Mouse (Mus musculus): ENCODE measurements around the gene Ccdc61. TPM values are rescaled to one million over a fixed set of nuclear protein-coding genes. Genes with fewer than 3 reads are reported as not detected.

Ccdc61 gene
- polyA plus RNA-seq, 1 experiment from 2014 or later, result 19.4 TPM

DNA sequence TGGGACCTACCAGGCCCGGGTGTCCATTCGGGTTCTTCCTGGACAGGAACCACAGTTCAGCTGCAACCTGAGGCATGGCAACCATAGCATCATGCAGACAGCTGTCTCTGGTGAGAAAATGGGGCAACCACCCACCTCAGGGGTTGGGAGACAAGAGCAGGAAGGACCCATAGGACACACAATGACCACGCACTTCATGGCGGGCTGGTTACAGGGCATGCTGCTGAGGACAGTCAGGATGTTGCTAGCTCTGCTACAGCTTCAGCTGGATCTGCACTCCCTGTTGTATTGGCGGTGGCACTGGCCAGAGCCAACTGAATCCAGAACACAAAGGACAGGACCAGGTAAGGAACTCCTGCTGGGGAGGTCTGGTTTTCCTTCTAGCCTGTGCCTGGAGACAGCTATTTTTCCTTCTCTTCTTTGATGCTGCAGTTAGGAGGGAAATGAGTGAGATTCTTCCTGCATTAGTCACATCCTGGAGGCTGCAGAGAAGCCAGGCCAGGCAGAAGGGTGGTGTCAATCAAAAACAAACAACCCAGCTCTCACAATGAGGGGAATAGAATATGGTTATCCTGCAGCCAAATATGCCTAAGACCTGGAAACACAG is 51.8 kb downstream of the Ccdc61 start:
- peak; percentile 33 for DNase-seq (ENCODE audit: low spot score)

GRCm38 (mm10) chr7:18848395-18848794 is 61.8 kb downstream of the Ccdc61 start:
- Histone ChIP-seq H3K4me2 (ENCODE audit: low read depth, low read length) (no peak overlapping the region), H3K27me3 (replicated peaks; ENCODE audit: control insufficient read depth, insufficient read depth, low read length) (no peaks in the 10 kb centered on the region), H3K36me3 (ENCODE audit: control insufficient read depth, insufficient read depth, low read length) (no peaks in the 10 kb centered on the region), H3K9ac (ENCODE audit: low read depth, low read length) (no peak overlapping the region), H3K27ac (replicated peaks; ENCODE audit: low read depth, low read length) (no peak overlapping the region), H3K9me3 (ENCODE audit: control insufficient read depth, low read length) (no peaks in the 10 kb centered on the region), H3K4me3 (ENCODE audit: low read depth, low read length) (no peak overlapping the region), H3K4me1 (ENCODE audit: control insufficient read depth, insufficient read depth, low read length) (no peaks in the 10 kb centered on the region)
- no peak for DNase-seq (ENCODE audit: low spot score)
- ATAC-seq (ENCODE audit: low read depth), result no peak
- WGBS, result 90% methylated on average over 1 of the region's 1 CpGs

More for the DNA sequence above, 51.8 kb downstream of the Ccdc61 start:
- WGBS, result 75% methylated on average over 5 of the region's 5 CpGs
- Histone ChIP-seq H3K4me1 (ENCODE audit: control insufficient read depth, insufficient read depth, low read length) (peaks cover 5% of the 10 kb centered on the region), H3K9ac (ENCODE audit: low read depth, low read length) (no peak overlapping the region), H3K9me3 (ENCODE audit: control insufficient read depth, low read length) (no peaks in the 10 kb centered on the region), H3K36me3 (ENCODE audit: control insufficient read depth, insufficient read depth, low read length) (no peaks in the 10 kb centered on the region), H3K4me3 (ENCODE audit: low read depth, low read length) (no peak overlapping the region), H3K4me2 (ENCODE audit: low read depth, low read length) (no peak overlapping the region), H3K27ac (replicated peaks; ENCODE audit: low read depth, low read length) (peak overlapping the region; percentile 65), H3K27me3 (replicated peaks; ENCODE audit: control insufficient read depth, insufficient read depth, low read length) (no peaks in the 10 kb centered on the region)
- peak; percentile 53; the same call in 1 of the 2 replicates for ATAC-seq (ENCODE audit: low read depth)

DNA sequence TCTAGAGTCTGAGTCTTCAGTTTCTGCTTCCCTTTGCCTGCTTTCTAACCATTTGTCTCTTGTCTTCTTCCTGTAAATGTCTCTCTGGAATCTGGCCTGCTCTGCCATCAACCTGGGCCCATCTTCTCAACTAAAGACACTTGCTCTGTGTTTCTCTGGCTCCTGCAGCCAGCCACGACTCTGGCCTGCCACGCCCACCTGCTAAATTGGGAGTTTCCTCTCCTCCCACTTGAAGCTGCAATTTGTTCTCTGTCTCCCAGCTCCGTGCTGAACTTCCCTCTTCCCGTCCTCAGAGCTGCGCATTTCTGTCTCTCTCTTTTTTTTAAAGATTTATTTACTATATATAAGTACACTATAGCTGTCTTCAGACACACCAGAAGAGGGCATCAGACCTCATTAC is 65.4 kb downstream of the Ccdc61 start:
- no peak for DNase-seq (ENCODE audit: low spot score)
- ATAC-seq (ENCODE audit: low read depth), result no peak
- H3K27me3 ChIP-seq (replicated peaks; ENCODE audit: control insufficient read depth, insufficient read depth, low read length), result no peaks in the 10 kb centered on the region

GRCm38 (mm10) chr7:18841174-18841567 is 69.0 kb downstream of the Ccdc61 start:
- H3K27me3 ChIP-seq (replicated peaks; ENCODE audit: control insufficient read depth, insufficient read depth, low read length), result no peaks in the 10 kb centered on the region
- 100% methylated on average over 1 of the region's 1 CpGs for WGBS
- no peaks in the 10 kb centered on the region for H3K4me1 ChIP-seq (ENCODE audit: control insufficient read depth, insufficient read depth, low read length)
- peak overlapping the region; percentile 60 for H3K4me2 ChIP-seq (ENCODE audit: low read depth, low read length)
- peak overlapping the region; percentile 59 for H3K27ac ChIP-seq (replicated peaks; ENCODE audit: low read depth, low read length)
- peak overlapping the region; percentile 14 for H3K4me3 ChIP-seq (ENCODE audit: low read depth, low read length)
- ATAC-seq (ENCODE audit: low read depth) (no peak), DNase-seq (ENCODE audit: low spot score) (no peak)
- peak overlapping the region; percentile 54 for H3K9ac ChIP-seq (ENCODE audit: low read depth, low read length)
- no peaks in the 10 kb centered on the region for H3K36me3 ChIP-seq (ENCODE audit: control insufficient read depth, insufficient read depth, low read length)
- H3K9me3 ChIP-seq (ENCODE audit: control insufficient read depth, low read length), result no peaks in the 10 kb centered on the region

More for the DNA sequence above, 65.4 kb downstream of the Ccdc61 start:
- H3K4me1 ChIP-seq (ENCODE audit: control insufficient read depth, insufficient read depth, low read length), result no peaks in the 10 kb centered on the region
- no peaks in the 10 kb centered on the region for H3K9me3 ChIP-seq (ENCODE audit: control insufficient read depth, low read length)
- no peak overlapping the region for H3K9ac ChIP-seq (ENCODE audit: low read depth, low read length)
- no peak overlapping the region for H3K4me2 ChIP-seq (ENCODE audit: low read depth, low read length)
- H3K27ac ChIP-seq (replicated peaks; ENCODE audit: low read depth, low read length), result no peak overlapping the region
- H3K4me3 ChIP-seq (ENCODE audit: low read depth, low read length), result no peak overlapping the region
- 34% methylated on average over 5 of the region's 5 CpGs for WGBS
- no peaks in the 10 kb centered on the region for H3K36me3 ChIP-seq (ENCODE audit: control insufficient read depth, insufficient read depth, low read length)

Other genes starting within 250 kb of the Ccdc61 start
- not detected in 2 replicates for gene Psg20, start 224.2 kb downstream of the Ccdc61 start, polyA plus RNA-seq (2014; fragmentation: Nextera tagmentation; extraction: Ambion mirVana)
- gene Psg22, start 192.3 kb downstream of the Ccdc61 start, polyA plus RNA-seq (2014; fragmentation: Nextera tagmentation; extraction: Ambion mirVana), result not detected in 2 replicates
- gene Psg19, start 111.9 kb downstream of the Ccdc61 start, polyA plus RNA-seq (2014; fragmentation: Nextera tagmentation; extraction: Ambion mirVana), result not detected in 2 replicates
- 0.10 TPM in 1 of 2 replicates, not detected in the other for gene Psg17, start 88.8 kb downstream of the Ccdc61 start, polyA plus RNA-seq (2014; fragmentation: Nextera tagmentation; extraction: Ambion mirVana)
- 0.52 and 0.58 TPM in 2 replicates for gene Mill2, start 70.4 kb downstream of the Ccdc61 start, polyA plus RNA-seq (2014; fragmentation: Nextera tagmentation; extraction: Ambion mirVana)
- gene Pglyrp1, start 39.1 kb downstream of the Ccdc61 start, polyA plus RNA-seq (2014; fragmentation: Nextera tagmentation; extraction: Ambion mirVana), result 5.3 and 10.0 TPM in 2 replicates
- gene Nova2, start 15.5 kb upstream of the Ccdc61 start, polyA plus RNA-seq (2014; fragmentation: Nextera tagmentation; extraction: Ambion mirVana), result 0.79 and 0.81 TPM in 2 replicates
- gene Nanos2, start 77.0 kb upstream of the Ccdc61 start, polyA plus RNA-seq (2014; fragmentation: Nextera tagmentation; extraction: Ambion mirVana), result not detected in 2 replicates
- 4.0 and 4.2 TPM in 2 replicates for gene Mypop, start 80.8 kb upstream of the Ccdc61 start, polyA plus RNA-seq (2014; fragmentation: Nextera tagmentation; extraction: Ambion mirVana)
- 26.6 and 27.4 TPM in 2 replicates for gene Irf2bp1, start 93.6 kb upstream of the Ccdc61 start, polyA plus RNA-seq (2014; fragmentation: Nextera tagmentation; extraction: Ambion mirVana)
- gene Foxa3, start 113.1 kb upstream of the Ccdc61 start, polyA plus RNA-seq (2014; fragmentation: Nextera tagmentation; extraction: Ambion mirVana), result 0.56 and 1.6 TPM in 2 replicates
- 23.6 and 23.8 TPM in 2 replicates for gene Sympk, start 114.0 kb upstream of the Ccdc61 start, polyA plus RNA-seq (2014; fragmentation: Nextera tagmentation; extraction: Ambion mirVana)
- not detected in 2 replicates for gene Rsph6a, start 144.3 kb upstream of the Ccdc61 start, polyA plus RNA-seq (2014; fragmentation: Nextera tagmentation; extraction: Ambion mirVana)
- 20.2 and 22.6 TPM in 2 replicates for gene Dmwd, start 165.8 kb upstream of the Ccdc61 start, polyA plus RNA-seq (2014; fragmentation: Nextera tagmentation; extraction: Ambion mirVana)
- 43.3 and 58.2 TPM in 2 replicates for gene Dmpk, start 173.4 kb upstream of the Ccdc61 start, polyA plus RNA-seq (2014; fragmentation: Nextera tagmentation; extraction: Ambion mirVana)
- gene Six5, start 184.2 kb upstream of the Ccdc61 start, polyA plus RNA-seq (2014; fragmentation: Nextera tagmentation; extraction: Ambion mirVana), result 13.4 and 16.3 TPM in 2 replicates
- gene Gm4969, start 208.0 kb upstream of the Ccdc61 start, polyA plus RNA-seq (2014; fragmentation: Nextera tagmentation; extraction: Ambion mirVana), result 1.7 and 2.6 TPM in 2 replicates
- 9.1 and 9.2 TPM in 2 replicates for gene Fbxo46, start 209.4 kb upstream of the Ccdc61 start, polyA plus RNA-seq (2014; fragmentation: Nextera tagmentation; extraction: Ambion mirVana)
- 11.1 and 13.2 TPM in 2 replicates for gene Qpctl, start 238.9 kb upstream of the Ccdc61 start, polyA plus RNA-seq (2014; fragmentation: Nextera tagmentation; extraction: Ambion mirVana)
- gene Snrpd2, start 239.3 kb upstream of the Ccdc61 start, polyA plus RNA-seq (2014; fragmentation: Nextera tagmentation; extraction: Ambion mirVana), result 130 and 131 TPM in 2 replicates

All from embryonic facial prominence, embryonic 14.5 days (tissue).